In the genomic region with DNA sequence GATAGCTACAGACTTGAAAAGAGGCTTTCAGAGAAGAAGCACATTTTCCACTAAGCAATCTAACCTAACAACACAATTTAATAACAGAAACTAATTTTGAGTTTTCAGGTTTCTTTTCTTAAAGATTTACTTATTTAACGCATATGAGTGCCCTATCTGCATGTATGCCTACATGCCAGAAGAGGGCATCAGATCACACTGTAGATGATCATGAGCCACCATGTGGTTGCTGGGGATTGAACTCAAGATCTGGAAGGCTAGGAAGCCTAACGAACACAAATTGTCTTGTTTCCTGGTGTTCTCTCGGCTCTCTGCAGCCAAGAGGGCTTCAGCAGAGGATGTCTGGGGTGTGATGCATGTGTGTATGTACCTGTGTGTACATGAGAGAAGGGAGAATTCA, we compare ENCODE assay signal across 10 mouse cellular contexts.
DNase-seq lines count a peak whose midpoint lies in the region; TF ChIP-seq lines count a peak whose summit lies in the region.
"Had no signal": no experiment of that assay in that cellular context is flagged by ENCODE, and none has a peak within 500 bp of the region (broad histone marks: within the 10 kb centered on the region; RNA-seq: fewer than 3 reads in every experiment).

No protein-coding gene starts in this region.

- H3K27ac ChIP-seq in kidney, adult 2 months (ENCODE audit: insufficient read depth, low read depth, low read length): no peak overlapping the region
- H3K27ac ChIP-seq: liver, embryonic 13.5 days had no signal

- H3K4me1 ChIP-seq in kidney, adult 2 months (ENCODE audit: control insufficient read depth, insufficient read depth, low read length): no peaks in the 10 kb centered on the region; the same call in 1 of the 2 replicates
- H3K4me1 ChIP-seq: liver, embryonic 13.5 days had no signal

- TF ChIP-seq CTCF in kidney, adult 2 months (conservative IDR thresholded peaks at IDR 0.05; ENCODE audit: insufficient read depth, insufficient read length, low read depth, low read length): 0 out of 2 replicates have a peak, but pooled peaks have one; percentile 20

- TF ChIP-seq POLR2A in kidney, adult 2 months (IDR thresholded peaks at IDR 0.05; ENCODE audit: low read depth, low read length): no peak

- H3K4me3 ChIP-seq in kidney, adult 2 months (ENCODE audit: insufficient read depth, low read depth, low read length): no peak overlapping the region
- H3K4me3 ChIP-seq: liver, embryonic 13.5 days had no signal

- no peaks in the 10 kb centered on the region for H3K27me3 ChIP-seq in kidney, adult 2 months (replicated peaks; ENCODE audit: control insufficient read depth, insufficient read depth, low read length)
- H3K27me3 ChIP-seq: liver, embryonic 13.5 days had no signal

- 59% methylated on average over 3 of the region's 3 CpGs for WGBS in kidney, adult 2 months

- peak; percentile 15 to 26 for DNase-seq in cerebellum, postnatal 10 days
- DNase-seq in cerebellum, postnatal 4 days (ENCODE audit: low spot score in 2 of 2): no peak
- DNase-seq in kidney, adult 2 months: no peak
- no peak for DNase-seq in kidney, adult 8-10 months
- peak; percentile 32 for DNase-seq in thymus, postnatal 0 days (ENCODE audit: low spot score)
- DNase-seq in thymus, postnatal 14 days: no peak
- no peak for DNase-seq in spleen, adult 18-20 months
- no peak for DNase-seq in frontal cortex, postnatal 14 days (ENCODE audit: low spot score in 2 of 2)
- DNase-seq: cerebellum, postnatal 25 days; liver, embryonic 13.5 days had no signal

- H3K36me3 ChIP-seq in kidney, adult 2 months (ENCODE audit: control insufficient read depth, insufficient read depth, low read length): no peaks in the 10 kb centered on the region
- H3K36me3 ChIP-seq: liver, embryonic 13.5 days had no signal

Comparison
In these comparisons a context has a peak if more than half of its experiments do, and no peak if none do; other contexts are left out.
1. DNase-seq: peak in cerebellum, postnatal 10 days (2 of 2) and thymus, postnatal 0 days (single experiment); none in cerebellum, postnatal 4 days (0 of 2), kidney, adult 2 months (single experiment), kidney, adult 8-10 months (0 of 2), thymus, postnatal 14 days (single experiment), spleen, adult 18-20 months (0 of 2) and frontal cortex, postnatal 14 days (0 of 2).